Mouse (Mus musculus) limb, embryonic 10.5 days (tissue): Measurements from ENCODE around the gene Dupd1. TPM values are rescaled to one million over a fixed set of nuclear protein-coding genes. Genes with fewer than 3 reads are reported as not detected.

Source experiments
- DNase-seq: peaks from one replicate; pipeline ENCODE4 v3.0.0-alpha.2; 2017; ENCODE audit warnings: low spot score
- H3K27ac ChIP-seq: fragments of 300-500 bp; sonication (generic); 2 replicates; pipeline ENCODE4 v1.5.1; 2016; ENCODE audit warnings: mild to moderate bottlenecking
- H3K27me3 ChIP-seq: fragments of 300-500 bp; sonication (generic); 2 replicates; pipeline ENCODE4 v1.6.1; 2016; ENCODE audit warnings: low read depth, mild to moderate bottlenecking; ENCODE audit not compliant: poor library complexity, severe bottlenecking
- H3K36me3 ChIP-seq: fragments of 300-500 bp; sonication (generic); 2 replicates; pipeline ENCODE4 v1.6.1; 2016; ENCODE audit warnings: mild to moderate bottlenecking, moderate library complexity
- H3K4me1 ChIP-seq: fragments of 300-500 bp; sonication (generic); 2 replicates; pipeline ENCODE4 v1.6.1; 2016
- H3K4me3 ChIP-seq: fragments of 300-500 bp; sonication (generic); 2 replicates; pipeline ENCODE4 v1.5.1; 2016; ENCODE audit warnings: mild to moderate bottlenecking, moderate library complexity
- H3K9me3 ChIP-seq: fragments of 300-500 bp; sonication (generic); replicated peaks from 2 replicates; pipeline ENCODE4 v1.6.1; 2016; ENCODE audit warnings: mild to moderate bottlenecking
- WGBS: fragments of 180-500 bp; shearing (Covaris S2); methylation state at CpG from one replicate; pipeline ENCODE4 v1.1.7; 2016; 5-methylcytosine and 5-hydroxymethylcytosine counted together
- polyA plus RNA-seq: library from polyadenylated mRNA; unstranded; fragments of >200 nt; fragmentation: Nextera tagmentation; extraction: Ambion mirVana; gene quantifications from 2 replicates; pipeline ENCODE4 v1.2.1, GENCODE M21; 2016

Gene Dupd1
- polyA plus RNA-seq, 1 experiment from 2014 or later = 0.45 TPM

- peaks cover 5% of the 10 kb centered on the region for H3K4me1 ChIP-seq
- H3K9me3 ChIP-seq = no peaks in the 10 kb centered on the region
- no peak for DNase-seq
- H3K27ac ChIP-seq = no peak overlapping the region
- H3K4me3 ChIP-seq = no peak overlapping the region
- peaks cover 64% of the 10 kb centered on the region for H3K36me3 ChIP-seq
- H3K27me3 ChIP-seq = no peaks in the 10 kb centered on the region
- 86% methylated on average over 4 of the region's 4 CpGs for WGBS
Measured at GRCm38 (mm10) chr14:21640806-21641435, 73.5 kb downstream of the Dupd1 start.

GRCm38 (mm10) chr14:21636548-21636947, 77.8 kb downstream of the Dupd1 start:
- Histone ChIP-seq H3K9me3 (no peaks in the 10 kb centered on the region), H3K4me1 (peaks cover 24% of the 10 kb centered on the region), H3K27ac (no peak overlapping the region), H3K36me3 (peaks cover 60% of the 10 kb centered on the region), H3K27me3 (no peaks in the 10 kb centered on the region), H3K4me3 (no peak overlapping the region)
- WGBS = 86% methylated on average over 6 of the region's 6 CpGs
- DNase-seq = no peak

GRCm38 (mm10) chr14:21631665-21632200, 82.6 kb downstream of the Dupd1 start:
- Histone ChIP-seq H3K9me3 (no peaks in the 10 kb centered on the region), H3K27ac (0 out of 2 replicates have a peak overlapping the region, but pooled peaks have one; percentile 1), H3K4me3 (no peak overlapping the region), H3K36me3 (peaks cover 71% of the 10 kb centered on the region), H3K27me3 (no peaks in the 10 kb centered on the region), H3K4me1 (peaks cover 24% of the 10 kb centered on the region)
- WGBS = 84% methylated on average over 5 of the region's 5 CpGs
- DNase-seq = no peak

Other genes starting within 250 kb of the Dupd1 start
- gene Kat6b, start 233.1 kb downstream of the Dupd1 start, polyA plus RNA-seq = 14.5 and 19.6 TPM in 2 replicates
- 9.3 and 11.7 TPM in 2 replicates for gene Samd8, start 36.0 kb upstream of the Dupd1 start, polyA plus RNA-seq
- not detected in 2 replicates for gene Dusp13, start 36.6 kb upstream of the Dupd1 start, polyA plus RNA-seq
- gene Vdac2, start 110.7 kb upstream of the Dupd1 start, polyA plus RNA-seq = 301 and 316 TPM in 2 replicates
- 20.9 and 29.8 TPM in 2 replicates for gene Comtd1, start 134.4 kb upstream of the Dupd1 start, polyA plus RNA-seq